Mouse (Mus musculus): Measurements from ENCODE around the gene Fance.

DNA sequence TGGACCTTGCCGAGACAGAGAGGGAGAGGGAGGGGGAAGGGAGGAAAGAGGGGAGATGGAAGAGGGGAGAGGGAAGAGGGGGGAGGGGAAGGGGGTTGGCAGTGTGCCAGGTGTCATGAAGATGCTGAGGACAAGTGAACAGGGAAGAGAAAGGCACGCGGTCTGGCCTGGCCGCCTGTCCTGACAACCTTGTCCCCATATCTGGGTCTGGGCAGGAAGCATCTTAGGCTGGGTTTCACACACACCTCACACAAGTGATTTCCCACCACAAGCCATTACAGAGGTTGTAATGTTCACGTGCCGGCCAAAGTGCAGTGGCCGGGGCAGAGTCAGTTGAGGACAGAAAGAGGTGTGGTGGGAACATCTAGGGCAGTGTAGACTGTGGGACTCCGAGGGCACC, 25.7 kb upstream of the Fance start:
- TF ChIP-seq CTCF (IDR thresholded peaks at IDR 0.05; ENCODE audit: control insufficient read depth, insufficient read depth, insufficient read length) (no peak), MYOG (IDR thresholded peaks at IDR 0.05; ENCODE audit: control insufficient read depth, extremely low read depth, insufficient read length) (no peak), CEBPB (IDR thresholded peaks at IDR 0.05; ENCODE audit: low read depth) (no peak), MYOD1 (IDR thresholded peaks at IDR 0.05; ENCODE audit: control insufficient read depth, insufficient read length, low read depth) (no peak), USF1 (IDR thresholded peaks at IDR 0.05; ENCODE audit: low read depth) (no peak), FOSL1 (IDR thresholded peaks at IDR 0.05; ENCODE audit: insufficient read depth, low read length, poor library complexity, severe bottlenecking) (no peak), MAX (IDR thresholded peaks at IDR 0.05) (no peak)

Data from C2C12 (cell line).